Comparison of ENCODE assay signal across 10 mouse cellular contexts in genomic region chr13:112365762-112366161, GRCm38 (mm10).
A peak's percentile ranks its signal among the peaks of the same experiment; 100 is the strongest.
DNase-seq lines count a peak whose midpoint lies in the region; ATAC-seq and TF ChIP-seq lines count a peak whose summit lies in the region.
"Had no signal": no experiment of that assay in that cellular context is flagged by ENCODE, and none has a peak within 500 bp of the region (broad histone marks: within the 10 kb centered on the region; RNA-seq: fewer than 3 reads in every experiment).

No protein-coding gene starts in this region.

- no peak for TF ChIP-seq CTCF in left cerebral cortex, adult 2 months (IDR thresholded peaks at IDR 0.05)

- no peak for ATAC-seq in midbrain, embryonic 14.5 days (ENCODE audit: low FRiP score, low TSS enrichment)
- no peak for ATAC-seq in midbrain, embryonic 15.5 days (replicated peaks)

- no peak overlapping the region for H3K4me2 ChIP-seq in midbrain, embryonic 14.5 days (ENCODE audit: low read length)
- no peak overlapping the region for H3K4me2 ChIP-seq in midbrain, embryonic 15.5 days
- H3K4me2 ChIP-seq: heart, embryonic 13.5 days had no signal

- H3K4me3 ChIP-seq in midbrain, embryonic 14.5 days (replicated peaks; ENCODE audit: low read depth, low read length) = no peak overlapping the region
- H3K4me3 ChIP-seq in midbrain, embryonic 15.5 days = no peak overlapping the region
- H3K4me3 ChIP-seq in midbrain, embryonic 10.5 days = no peak overlapping the region
- no peak overlapping the region for H3K4me3 ChIP-seq in left cerebral cortex, adult 2 months
- H3K4me3 ChIP-seq: heart, embryonic 13.5 days had no signal

- H3K27me3 ChIP-seq in midbrain, embryonic 14.5 days (ENCODE audit: control insufficient read depth, insufficient read depth, low read length) = no peaks in the 10 kb centered on the region
- H3K27me3 ChIP-seq in midbrain, embryonic 15.5 days (replicated peaks) = no peaks in the 10 kb centered on the region
- H3K27me3 ChIP-seq in midbrain, embryonic 10.5 days (ENCODE audit: low read depth, poor library complexity, severe bottlenecking) = no peaks in the 10 kb centered on the region
- H3K27me3 ChIP-seq: heart, embryonic 13.5 days had no signal

- H3K36me3 ChIP-seq in midbrain, embryonic 14.5 days (ENCODE audit: control insufficient read depth, insufficient read depth, low read length) = no peaks in the 10 kb centered on the region
- H3K36me3 ChIP-seq in midbrain, embryonic 15.5 days (replicated peaks) = no peaks in the 10 kb centered on the region
- H3K36me3 ChIP-seq in midbrain, embryonic 10.5 days = no peaks in the 10 kb centered on the region
- H3K36me3 ChIP-seq: heart, embryonic 13.5 days had no signal

- H3K27ac ChIP-seq in midbrain, embryonic 14.5 days (replicated peaks; ENCODE audit: low read depth, low read length) = no peak overlapping the region
- no peak overlapping the region for H3K27ac ChIP-seq in midbrain, embryonic 15.5 days
- H3K27ac ChIP-seq in midbrain, embryonic 10.5 days (replicated peaks) = no peak overlapping the region
- H3K27ac ChIP-seq in left cerebral cortex, adult 2 months = no peak overlapping the region
- H3K27ac ChIP-seq: heart, embryonic 13.5 days; liver, embryonic 14.5 days had no signal

- no peak overlapping the region for H3K9ac ChIP-seq in midbrain, embryonic 14.5 days (replicated peaks; ENCODE audit: low read length)
- no peak overlapping the region for H3K9ac ChIP-seq in midbrain, embryonic 15.5 days
- H3K9ac ChIP-seq: heart, embryonic 13.5 days; liver, embryonic 14.5 days had no signal

- 53% methylated on average over 4 of the region's 4 CpGs for WGBS in midbrain, embryonic 14.5 days
- WGBS in midbrain, embryonic 15.5 days = 63% methylated on average over 4 of the region's 4 CpGs
- WGBS in midbrain, embryonic 10.5 days = 80% methylated on average over 4 of the region's 4 CpGs

- H3K9me3 ChIP-seq in midbrain, embryonic 14.5 days (ENCODE audit: control insufficient read depth, low read length) = no peaks in the 10 kb centered on the region
- H3K9me3 ChIP-seq in midbrain, embryonic 15.5 days = no peaks in the 10 kb centered on the region
- H3K9me3 ChIP-seq in midbrain, embryonic 10.5 days (replicated peaks) = no peaks in the 10 kb centered on the region
- H3K9me3 ChIP-seq: heart, embryonic 13.5 days had no signal

- peak; percentile 31 for DNase-seq in midbrain, embryonic 14.5 days
- peak; percentile 26 for DNase-seq in brain, adult 2 months (ENCODE audit: low read depth, low spot score)
- DNase-seq in heart, adult 9 months (ENCODE audit: low spot score in 2 of 2) = peak; percentile 69 to 78
- DNase-seq in monocyte, adult 2 months (ENCODE audit: low read depth in 1 of 2, low spot score in 2 of 2) = peak; percentile 56 to 57
- DNase-seq in midbrain, embryonic 10.5 days (ENCODE audit: low spot score) = no peak
- no peak for DNase-seq in left cerebral cortex, adult 2 months (ENCODE audit: extremely low spot score in 1 of 2, low spot score in 2 of 2)
- no peak for DNase-seq in cerebellum, adult 11-12 months

- H3K4me1 ChIP-seq in midbrain, embryonic 14.5 days (ENCODE audit: control insufficient read depth, insufficient read depth, low read length) = no peaks in the 10 kb centered on the region
- no peaks in the 10 kb centered on the region for H3K4me1 ChIP-seq in midbrain, embryonic 15.5 days
- peaks cover 9% of the 10 kb centered on the region; the same call in 1 of the 2 replicates for H3K4me1 ChIP-seq in midbrain, embryonic 10.5 days

- intact Hi-C loops in left cerebral cortex, adult 2 months (cut with DNase I) = no loop called here

Comparison
In these comparisons a context has a peak if more than half of its experiments do, and no peak if none do; other contexts are left out.
1. DNase-seq: peak in midbrain, embryonic 14.5 days (single experiment), brain, adult 2 months (single experiment), heart, adult 9 months (2 of 2) and monocyte, adult 2 months (2 of 2); none in midbrain, embryonic 10.5 days (single experiment), left cerebral cortex, adult 2 months (0 of 2) and cerebellum, adult 11-12 months (single experiment).